In genomic region chr16:5254346-5255025, GRCm38 (mm10) we compare ENCODE assay signal across 8 mouse cellular contexts. TPM values are rescaled to one million over a fixed set of nuclear protein-coding genes. Genes with fewer than 3 reads are reported as not detected.
DNase-seq lines count a peak whose midpoint lies in the region; ATAC-seq and TF ChIP-seq lines count a peak whose summit lies in the region.

No protein-coding gene starts in this region.

- ATAC-seq in embryonic facial prominence, embryonic 11.5 days (replicated peaks; ENCODE audit: insufficient number of reproducible peaks, low FRiP score, low TSS enrichment, low read depth) = peak; percentile 69; the same call in 1 of the 2 replicates
- ATAC-seq in limb, embryonic 13.5 days (ENCODE audit: low FRiP score, low read depth) = peak; percentile 34
- ATAC-seq in midbrain, embryonic 15.5 days (replicated peaks) = no peak

- H3K4me3 ChIP-seq in embryonic facial prominence, embryonic 11.5 days (ENCODE audit: low read depth, low read length) = peak overlapping the region; percentile 21
- H3K4me3 ChIP-seq in limb, embryonic 13.5 days = peak overlapping the region; percentile 66
- H3K4me3 ChIP-seq in midbrain, embryonic 15.5 days = peak overlapping the region; percentile 54
- peak overlapping the region; percentile 67; the same call in 1 of the 2 replicates for H3K4me3 ChIP-seq in spleen, adult 2 months (ENCODE audit: extremely low read depth, insufficient read depth, insufficient read length)

- WGBS in embryonic facial prominence, embryonic 11.5 days = 4% methylated on average over 15 of the region's 15 CpGs
- WGBS in limb, embryonic 13.5 days = 3% methylated on average over 15 of the region's 15 CpGs
- WGBS in midbrain, embryonic 15.5 days = 5% methylated on average over 15 of the region's 15 CpGs
- 2% methylated on average over 15 of the region's 15 CpGs for WGBS in spleen, adult 2 months

- peak; percentile 78 for DNase-seq in 3134 (ENCODE audit: extremely low read depth, insufficient read length, low spot score)
- peak; percentile 89 for DNase-seq in adrenal gland, postnatal 10 days
- peak; percentile 88 for DNase-seq in embryonic facial prominence, embryonic 11.5 days (ENCODE audit: low spot score)
- peak; percentile 82 to 84 for DNase-seq in heart, adult 18-20 months
- DNase-seq in kidney, adult 18-20 months = peak; percentile 72
- peak; percentile 73 to 83 for DNase-seq in spleen, adult 2 months (ENCODE audit: low read depth in 1 of 2, low spot score in 2 of 2)

- TF ChIP-seq POLR2A in spleen, adult 2 months (IDR thresholded peaks at IDR 0.05; ENCODE audit: low read depth, low read length) = no peak

- H3K36me3 ChIP-seq in embryonic facial prominence, embryonic 11.5 days (replicated peaks; ENCODE audit: control insufficient read depth, insufficient read depth, low read depth, low read length) = no peaks in the 10 kb centered on the region
- peaks cover 16% of the 10 kb centered on the region for H3K36me3 ChIP-seq in limb, embryonic 13.5 days
- no peaks in the 10 kb centered on the region for H3K36me3 ChIP-seq in midbrain, embryonic 15.5 days (replicated peaks)
- H3K36me3 ChIP-seq in spleen, adult 2 months (ENCODE audit: control insufficient read depth, insufficient read depth, low read length) = peaks cover 2% of the 10 kb centered on the region; the same call in 1 of the 2 replicates

- peak; percentile 92 for TF ChIP-seq CTCF in spleen, adult 2 months (IDR thresholded peaks at IDR 0.05; ENCODE audit: extremely low read depth, insufficient read depth, insufficient read length, insufficient replicate concordance)

- H3K27me3 ChIP-seq in embryonic facial prominence, embryonic 11.5 days (ENCODE audit: control insufficient read depth, insufficient read depth, low read length) = no peaks in the 10 kb centered on the region
- no peaks in the 10 kb centered on the region for H3K27me3 ChIP-seq in limb, embryonic 13.5 days
- H3K27me3 ChIP-seq in midbrain, embryonic 15.5 days (replicated peaks) = no peaks in the 10 kb centered on the region
- no peaks in the 10 kb centered on the region for H3K27me3 ChIP-seq in spleen, adult 2 months (ENCODE audit: control insufficient read depth, insufficient read depth, low read length)

- H3K9me3 ChIP-seq in embryonic facial prominence, embryonic 11.5 days (replicated peaks; ENCODE audit: control insufficient read depth, low read length) = no peaks in the 10 kb centered on the region
- H3K9me3 ChIP-seq in limb, embryonic 13.5 days = no peaks in the 10 kb centered on the region
- no peaks in the 10 kb centered on the region for H3K9me3 ChIP-seq in midbrain, embryonic 15.5 days

- H3K4me2 ChIP-seq in embryonic facial prominence, embryonic 11.5 days (ENCODE audit: low read depth, low read length) = peak overlapping the region; percentile 74
- peak overlapping the region; percentile 81 for H3K4me2 ChIP-seq in limb, embryonic 13.5 days (replicated peaks)
- H3K4me2 ChIP-seq in midbrain, embryonic 15.5 days = peak overlapping the region; percentile 84

- peak overlapping the region; percentile 20; the same call in 1 of the 2 replicates for H3K9ac ChIP-seq in embryonic facial prominence, embryonic 11.5 days (replicated peaks; ENCODE audit: low read length)
- peak overlapping the region; percentile 81 for H3K9ac ChIP-seq in limb, embryonic 13.5 days
- H3K9ac ChIP-seq in midbrain, embryonic 15.5 days = no peak overlapping the region

- 0 out of 2 replicates have a peak overlapping the region, but pooled peaks have one; percentile 6 for H3K27ac ChIP-seq in embryonic facial prominence, embryonic 11.5 days (replicated peaks; ENCODE audit: low read depth, low read length)
- peak overlapping the region; percentile 85 for H3K27ac ChIP-seq in limb, embryonic 13.5 days
- no peak overlapping the region for H3K27ac ChIP-seq in midbrain, embryonic 15.5 days
- peak overlapping the region; percentile 16; the same call in 1 of the 2 replicates for H3K27ac ChIP-seq in spleen, adult 2 months (ENCODE audit: insufficient read depth, low read length)

- H3K4me1 ChIP-seq in embryonic facial prominence, embryonic 11.5 days (ENCODE audit: control insufficient read depth, insufficient read depth, low read length) = no peaks in the 10 kb centered on the region
- peaks cover 19% of the 10 kb centered on the region for H3K4me1 ChIP-seq in limb, embryonic 13.5 days
- H3K4me1 ChIP-seq in midbrain, embryonic 15.5 days = peaks cover 20% of the 10 kb centered on the region
- peaks cover 2% of the 10 kb centered on the region; the same call in 1 of the 2 replicates for H3K4me1 ChIP-seq in spleen, adult 2 months (ENCODE audit: control insufficient read depth, insufficient read depth, insufficient read length)

RNA-seq across cellular contexts. Expression of gene Eef2kmt, which starts 1.3 kb away (rescaled TPM):
- total RNA-seq in adrenal gland, postnatal 10 days (2021) = 10 to 100 TPM; 30.4 to 36.6 TPM
- polyA plus RNA-seq in embryonic facial prominence, embryonic 11.5 days (2014; fragmentation: Nextera tagmentation; extraction: Ambion mirVana) = 13.3 and 15.6 TPM in 2 replicates
- total RNA-seq in heart, adult 18-20 months (2021) = 1 to 10 TPM; 8.7 to 9.8 TPM
- polyA plus RNA-seq in limb, embryonic 13.5 days (2015; fragmentation: Nextera tagmentation; extraction: Ambion mirVana) = 19.4 and 21.7 TPM in 2 replicates
- 6.9 and 7.7 TPM in 2 replicates for polyA plus RNA-seq in midbrain, embryonic 15.5 days (2015; fragmentation: Nextera tagmentation; extraction: Ambion mirVana)
- polyA plus RNA-seq in spleen, adult 2 months (2012; rRNA removed) = 35.4 and 46.6 TPM in 2 replicates

RNA-seq across cellular contexts. Expression of gene Alg1, which starts 21.1 kb away (rescaled TPM):
- 10 to 100 TPM; 28.1 to 28.7 TPM for total RNA-seq in adrenal gland, postnatal 10 days (2021)
- 22.6 and 26.1 TPM in 2 replicates for polyA plus RNA-seq in embryonic facial prominence, embryonic 11.5 days (2014; fragmentation: Nextera tagmentation; extraction: Ambion mirVana)
- total RNA-seq in heart, adult 18-20 months (2021) = 10 to 100 TPM; 12.8 to 13.3 TPM
- 34.0 and 35.8 TPM in 2 replicates for polyA plus RNA-seq in limb, embryonic 13.5 days (2015; fragmentation: Nextera tagmentation; extraction: Ambion mirVana)
- 44.5 and 44.8 TPM in 2 replicates for polyA plus RNA-seq in midbrain, embryonic 15.5 days (2015; fragmentation: Nextera tagmentation; extraction: Ambion mirVana)
- 42.1 and 45.4 TPM in 2 replicates for polyA plus RNA-seq in spleen, adult 2 months (2012; rRNA removed)

RNA-seq across cellular contexts. Expression of gene AU021092, which starts 32.4 kb away (rescaled TPM):
- total RNA-seq in adrenal gland, postnatal 10 days (2021) = 10 to 100 TPM; 13.5 to 14.8 TPM
- 2.0 and 3.1 TPM in 2 replicates for polyA plus RNA-seq in embryonic facial prominence, embryonic 11.5 days (2014; fragmentation: Nextera tagmentation; extraction: Ambion mirVana)
- total RNA-seq in heart, adult 18-20 months (2021) = 10 to 100 TPM; 14.3 to 19.3 TPM
- 1.7 and 2.0 TPM in 2 replicates for polyA plus RNA-seq in limb, embryonic 13.5 days (2015; fragmentation: Nextera tagmentation; extraction: Ambion mirVana)
- 14.8 and 15.9 TPM in 2 replicates for polyA plus RNA-seq in midbrain, embryonic 15.5 days (2015; fragmentation: Nextera tagmentation; extraction: Ambion mirVana)
- polyA plus RNA-seq in spleen, adult 2 months (2012; rRNA removed) = 39.9 and 44.4 TPM in 2 replicates

RNA-seq across cellular contexts. Expression of gene Nagpa, which starts 50.7 kb away (rescaled TPM):
- 10 to 100 TPM; 19.3 to 20.2 TPM for total RNA-seq in adrenal gland, postnatal 10 days (2021)
- 10.7 and 13.6 TPM in 2 replicates for polyA plus RNA-seq in embryonic facial prominence, embryonic 11.5 days (2014; fragmentation: Nextera tagmentation; extraction: Ambion mirVana)
- total RNA-seq in heart, adult 18-20 months (2021) = 10 to 100 TPM; 12.0 to 14.5 TPM
- 15.5 and 16.5 TPM in 2 replicates for polyA plus RNA-seq in limb, embryonic 13.5 days (2015; fragmentation: Nextera tagmentation; extraction: Ambion mirVana)
- 11.4 and 14.3 TPM in 2 replicates for polyA plus RNA-seq in midbrain, embryonic 15.5 days (2015; fragmentation: Nextera tagmentation; extraction: Ambion mirVana)
- polyA plus RNA-seq in spleen, adult 2 months (2012; rRNA removed) = 41.7 and 56.1 TPM in 2 replicates
